Mouse (Mus musculus) regulatory T cell (primary cell): Measurements from ENCODE around the gene Utf1.

ENCODE experiments used
- in situ Hi-C: fragments of 300-600 bp; cut with MboI, MseI; formaldehyde crosslinking; loops from one replicate; pipeline ENCODE4 v1.15.1; 2025; ENCODE audit warnings: high pct_unique_total_duplicates

The Utf1 gene

DNA sequence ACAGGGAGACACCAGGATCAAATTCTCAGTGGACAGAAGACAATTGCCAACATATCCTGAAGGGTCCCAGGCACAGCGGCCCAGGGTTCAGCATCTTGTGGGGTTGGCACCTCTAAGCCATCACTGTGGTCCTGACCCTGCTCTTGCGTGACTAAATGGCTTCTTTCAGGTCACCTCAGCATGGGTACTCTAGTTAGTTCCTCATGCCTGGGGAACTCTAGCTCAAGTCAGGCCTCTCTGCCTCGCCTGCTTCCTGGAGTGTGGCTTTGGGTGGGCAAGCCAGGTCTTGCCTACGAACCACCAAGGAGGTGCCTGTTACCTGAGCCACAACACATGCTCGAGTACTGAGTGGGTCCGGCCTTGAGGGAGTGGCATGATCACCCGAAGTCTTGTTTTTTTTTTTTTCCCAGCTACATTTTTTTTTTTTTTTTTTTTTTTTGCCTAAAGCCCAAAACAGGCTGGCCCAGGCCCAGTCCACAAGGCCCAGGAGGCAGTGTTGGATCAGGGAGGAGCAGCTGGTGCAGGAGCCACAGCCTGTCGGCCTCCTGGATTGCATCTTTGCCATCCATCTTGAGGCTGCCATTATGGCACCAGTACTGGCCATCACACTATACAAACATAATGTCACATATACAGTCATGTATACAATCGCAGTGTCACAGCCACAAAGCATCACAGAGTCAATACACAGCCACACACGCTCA is 26.8 kb downstream of the Utf1 start:
- in situ Hi-C loops, result no loop called here

DNA sequence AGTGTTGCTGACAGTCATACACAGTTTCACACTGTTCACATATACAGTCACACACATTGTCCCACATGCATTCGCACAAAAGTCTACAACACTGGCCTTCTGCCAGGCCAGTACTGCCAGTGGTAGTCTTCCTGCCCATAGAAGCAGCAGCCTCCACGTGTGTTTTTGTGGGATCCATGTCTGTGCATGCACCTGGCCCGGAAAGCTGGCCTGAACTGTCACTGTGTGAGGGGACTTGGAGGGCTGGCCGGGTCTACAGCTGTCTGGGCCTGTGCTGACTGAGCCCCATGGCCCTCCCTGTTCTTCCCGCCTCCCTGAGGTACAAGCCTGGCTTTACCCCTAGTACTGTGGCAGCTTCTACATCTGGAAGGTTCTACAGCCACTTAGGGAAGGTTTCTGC is 27.4 kb downstream of the Utf1 start:
- in situ Hi-C loops, result no loop called here

DNA sequence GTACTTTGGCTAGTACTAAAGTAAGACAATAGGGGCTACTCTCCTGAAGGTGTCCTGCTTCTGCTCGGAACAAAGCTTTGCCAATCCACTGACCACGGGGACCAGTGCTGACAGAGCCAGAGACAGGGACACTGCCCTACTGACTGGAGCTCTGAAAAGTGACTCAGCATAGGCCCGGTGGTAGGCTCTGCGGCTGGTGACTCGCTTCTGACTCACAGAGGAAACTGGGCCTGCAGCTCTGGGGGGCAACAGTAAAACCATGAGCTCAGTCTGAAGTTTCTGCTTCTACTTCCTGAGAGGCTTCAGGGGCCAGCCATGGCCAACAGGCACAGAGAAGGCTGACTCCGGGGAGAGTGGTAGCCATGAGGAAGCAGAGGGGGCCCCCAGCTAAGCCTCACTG is 27.8 kb downstream of the Utf1 start:
- in situ Hi-C loops, result no loop called here

DNA sequence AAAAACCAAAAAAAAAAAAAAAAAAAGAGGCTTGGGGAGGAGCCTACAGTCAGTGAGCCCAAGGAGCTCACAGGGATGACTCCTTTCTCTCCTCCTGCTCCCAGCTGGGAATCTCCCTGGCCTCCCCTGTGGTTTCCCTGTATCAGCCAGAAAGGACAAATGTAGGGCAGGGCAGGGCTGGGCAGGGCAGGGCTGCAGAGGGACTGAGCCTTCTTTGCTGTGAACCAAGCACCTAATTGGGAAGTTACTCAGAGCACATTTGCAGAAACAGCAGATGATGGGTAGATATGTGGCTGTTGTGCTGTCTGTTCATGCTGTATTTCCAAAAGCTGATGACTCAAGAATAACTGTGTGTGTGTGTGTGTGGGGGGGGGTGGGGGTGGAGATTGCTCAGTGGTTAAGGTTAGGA is 29.3 kb downstream of the Utf1 start:
- in situ Hi-C loops, result no loop called here

DNA sequence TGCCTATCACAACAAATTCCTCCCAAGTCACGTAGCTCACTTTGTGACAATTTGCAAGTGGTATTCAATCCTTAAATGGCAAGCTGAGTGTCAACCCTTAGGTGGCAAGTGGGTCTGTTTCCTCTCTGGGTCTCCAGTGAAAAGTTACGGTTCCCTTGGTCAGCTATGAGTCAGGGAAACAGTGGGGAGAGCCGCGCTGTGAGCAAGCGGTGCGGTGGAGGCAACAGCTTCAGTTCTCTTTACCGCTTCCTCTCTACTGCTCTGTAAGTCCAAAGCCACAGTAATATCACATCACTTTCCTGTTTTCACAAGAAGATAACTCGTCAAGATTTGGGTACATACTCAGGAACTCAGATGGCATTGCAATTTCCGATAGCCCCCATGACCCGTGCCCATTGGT is 30.7 kb downstream of the Utf1 start:
- in situ Hi-C loops, result no loop called here

DNA sequence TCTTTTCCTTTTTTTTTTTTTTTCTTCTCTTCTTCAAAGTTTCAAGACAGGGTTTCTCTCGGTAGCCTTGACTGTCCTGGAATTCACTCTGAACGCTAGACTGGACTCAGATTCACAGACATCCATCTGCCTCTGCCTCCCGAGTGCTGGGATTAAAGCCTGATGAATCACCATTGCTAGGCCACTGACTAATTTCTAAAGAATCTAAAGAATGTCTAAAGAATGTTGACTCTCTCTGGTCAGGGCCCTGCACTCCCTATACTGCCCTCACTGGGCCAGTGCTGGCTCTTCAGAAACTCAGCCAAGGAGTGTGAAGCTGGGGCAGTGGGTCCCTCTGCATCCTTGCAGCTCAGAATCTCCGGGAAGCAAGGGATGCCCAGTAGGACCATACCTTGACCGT is 31.9 kb downstream of the Utf1 start:
- in situ Hi-C loops, result no loop called here

DNA sequence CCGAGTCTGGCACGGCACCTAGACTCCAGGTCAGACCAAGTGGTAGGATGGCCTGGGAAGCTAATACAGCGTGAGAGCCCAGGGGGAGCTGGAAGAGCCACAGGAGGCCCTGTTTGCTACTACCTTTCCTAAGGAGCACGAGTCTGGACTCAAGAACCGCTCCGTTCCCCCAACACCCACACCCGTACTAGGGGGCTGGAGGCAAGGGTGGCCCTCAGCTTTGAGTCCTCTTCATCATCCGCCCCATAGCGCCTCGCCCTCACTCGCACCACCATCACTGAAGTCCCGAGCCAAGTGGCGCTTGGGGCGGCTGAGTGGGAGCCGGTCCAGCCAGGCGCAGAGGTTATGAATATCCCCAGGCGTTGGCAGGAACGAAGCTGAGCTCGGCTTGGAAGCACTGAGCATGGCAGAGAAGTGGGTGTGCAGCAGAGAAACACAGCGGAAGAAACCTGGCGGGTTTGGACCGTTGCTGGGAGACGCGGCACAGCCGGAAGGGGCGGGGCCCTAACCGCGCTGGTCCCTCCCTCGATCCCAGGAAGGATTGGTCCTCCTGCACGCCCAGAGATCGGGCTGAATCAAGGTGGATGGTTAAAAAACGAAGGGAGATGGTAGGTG is 34.8 kb downstream of the Utf1 start, which contains the start of gene 6430531B16Rik:
TSS of gene 6430531B16Rik (minus strand) at position 478 of the 615 bp plus-strand sequence.
- in situ Hi-C loops, result no loop called here

DNA sequence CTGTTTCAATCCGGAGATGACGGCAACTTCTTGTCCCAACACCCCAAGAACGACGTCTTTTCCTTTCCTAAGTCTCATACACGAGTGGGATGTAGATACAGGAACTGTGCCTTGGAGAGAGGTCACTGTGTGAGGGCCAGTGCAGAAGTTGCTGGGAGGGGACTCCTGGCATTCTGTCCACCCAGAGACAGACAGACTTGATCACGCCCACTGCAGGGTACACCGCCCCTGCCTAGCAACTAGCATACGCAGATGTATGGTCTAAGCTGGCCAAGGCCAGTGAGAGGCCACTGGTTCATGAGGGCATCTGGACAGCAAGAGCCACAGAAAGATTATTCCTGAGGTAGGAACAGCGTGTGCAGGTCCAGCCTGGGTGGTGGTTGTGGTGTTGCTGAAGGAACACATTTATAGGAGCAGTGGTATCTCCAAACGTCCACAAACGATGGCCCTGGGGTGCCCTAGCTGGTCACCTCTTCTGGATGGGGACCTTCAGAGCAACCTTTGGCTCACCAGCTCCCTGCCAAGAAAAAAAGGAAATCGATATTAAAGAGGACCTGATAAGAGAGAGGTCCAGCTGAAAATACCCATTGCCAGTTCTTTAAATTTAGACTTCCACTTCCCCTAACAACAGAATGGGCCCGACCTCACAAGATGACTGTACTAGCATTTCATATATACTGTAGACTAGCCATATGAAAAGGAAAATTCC is 35.6 kb downstream of the Utf1 start:
- in situ Hi-C loops, result no loop called here

DNA sequence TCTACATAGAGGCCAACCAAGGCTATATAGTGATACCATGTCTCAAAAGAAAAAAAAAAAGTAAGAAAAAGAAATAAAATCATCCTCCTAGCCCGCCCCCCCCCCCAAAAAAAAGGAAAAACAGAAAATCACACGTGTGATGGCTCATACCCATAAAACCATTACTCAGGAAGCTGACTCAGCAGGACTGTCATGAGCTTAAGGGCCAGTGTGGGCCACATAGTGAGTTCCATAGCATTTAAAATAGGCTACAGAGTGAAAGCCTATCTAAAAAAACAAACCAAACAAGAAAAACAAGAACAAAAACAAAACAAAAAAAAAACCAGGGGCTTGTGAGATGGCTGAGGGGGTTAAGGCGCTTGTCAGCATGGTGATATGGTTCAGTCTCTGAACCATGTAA is 37.2 kb downstream of the Utf1 start:
- in situ Hi-C loops, result no loop called here

DNA sequence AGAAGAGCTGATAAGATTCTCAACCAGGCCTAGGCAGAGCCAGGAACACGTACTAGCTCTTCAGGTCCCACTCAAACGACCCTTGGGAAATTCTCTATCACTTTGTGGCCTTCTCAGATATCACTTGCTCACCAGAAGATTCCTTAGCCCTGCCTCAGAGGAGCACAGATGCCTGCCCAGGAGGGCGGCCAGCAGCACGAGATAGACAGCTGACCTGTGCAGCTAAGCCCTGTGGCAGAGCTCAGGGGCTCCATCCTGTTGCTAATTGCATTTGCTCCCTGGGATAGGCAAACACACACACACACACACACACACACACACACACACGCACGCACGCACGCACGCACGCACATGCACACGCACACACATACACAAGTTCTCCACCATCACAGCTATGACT is 38.5 kb downstream of the Utf1 start:
- in situ Hi-C loops, result no loop called here

DNA sequence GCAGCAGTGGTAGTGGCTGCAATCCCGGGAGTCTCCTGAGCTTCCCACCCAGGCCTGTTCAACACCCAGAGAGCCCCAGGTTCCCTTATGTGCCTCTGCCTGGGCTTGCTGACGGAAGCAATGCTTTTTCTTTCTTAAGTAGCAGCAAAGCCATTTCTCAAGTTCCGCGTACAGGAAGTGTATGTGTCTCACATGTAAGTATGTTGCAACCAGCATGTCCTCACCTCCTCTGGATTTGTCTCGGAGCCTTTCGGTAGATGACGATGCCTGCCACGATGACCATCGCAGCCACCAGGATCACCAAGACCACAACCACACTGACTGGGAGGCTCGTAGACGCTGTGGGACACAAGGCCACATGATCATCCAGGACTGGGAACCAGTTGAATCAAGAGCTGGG is 40.9 kb downstream of the Utf1 start:
- in situ Hi-C loops, result no loop called here

DNA sequence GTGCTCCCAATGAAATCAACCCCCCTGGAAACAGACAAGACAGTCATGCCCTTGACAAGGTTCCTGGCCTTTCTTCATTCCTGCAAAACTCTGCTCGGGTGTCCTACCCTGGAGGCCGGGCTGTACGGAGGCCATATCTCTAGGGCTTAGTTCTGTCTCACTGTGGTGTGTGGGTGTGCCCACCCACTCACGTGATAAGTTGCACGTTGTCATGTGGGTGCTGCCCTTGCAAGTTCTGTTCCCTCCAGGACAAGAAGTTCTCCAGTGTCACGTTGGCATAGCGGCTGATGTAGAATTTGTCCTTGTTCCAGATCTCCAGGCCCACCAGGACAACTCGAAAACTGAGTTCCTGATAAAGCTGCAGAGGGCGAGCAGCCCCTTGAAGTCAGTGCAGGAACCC is 44.7 kb downstream of the Utf1 start:
- in situ Hi-C loops, result no loop called here

DNA sequence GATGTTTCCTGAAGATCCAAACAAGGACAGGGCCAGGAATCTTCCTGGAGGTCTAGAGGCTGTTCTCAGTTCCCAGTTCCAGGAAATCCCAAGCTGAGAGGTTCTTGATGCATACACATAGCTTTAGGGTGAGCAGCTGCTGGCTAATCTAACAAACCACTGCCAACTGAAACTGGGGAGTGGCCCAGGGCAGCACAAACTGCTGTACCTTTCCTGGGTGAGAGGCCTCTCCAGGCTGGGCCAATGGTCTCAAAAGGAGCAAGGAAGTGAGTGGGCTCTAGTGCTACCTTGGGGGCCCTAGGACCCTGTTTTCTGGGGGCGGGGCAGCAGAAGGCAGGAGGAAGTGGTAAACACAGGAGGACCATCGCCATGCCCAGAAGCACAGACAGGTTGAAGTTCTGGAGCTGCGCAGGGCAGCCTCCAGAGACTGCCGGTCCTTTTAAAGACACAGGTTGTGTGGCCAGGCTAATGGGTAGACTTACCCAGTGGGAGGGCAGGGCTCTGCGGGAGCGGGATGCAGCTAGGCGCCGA is 47.3 kb downstream of the Utf1 start:
- in situ Hi-C loops, result loop anchor here (5.0 kb wide), 2 partner anchors 46 to 79 kb away; partner anchors contain the start of genes Tubgcp2 and Zfp511

DNA sequence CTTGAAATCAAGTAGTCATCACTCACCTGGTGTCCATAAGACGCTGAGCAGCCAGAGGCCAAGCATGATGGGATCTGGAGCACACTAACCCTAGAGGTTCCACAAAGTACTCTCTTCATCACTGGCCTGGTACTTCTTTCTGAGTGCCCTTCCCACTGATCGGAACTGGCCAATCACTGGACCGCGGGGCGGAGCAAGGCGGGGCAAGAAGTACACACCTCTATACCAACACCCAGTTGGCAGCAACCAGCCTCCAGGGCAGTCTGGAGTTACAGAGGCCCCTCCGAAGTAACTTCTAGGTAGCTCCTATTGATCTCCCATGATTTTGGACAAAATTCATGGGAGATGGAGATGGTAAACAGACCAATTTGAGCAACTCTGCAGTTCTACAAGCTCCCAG is 48.8 kb downstream of the Utf1 start, which contains the start of gene Adam8:
TSS of gene Adam8 (minus strand) at position 157 of the 400 bp plus-strand sequence.
- in situ Hi-C loops, result loop anchor here (5.0 kb wide), 2 partner anchors 45 to 80 kb away; partner anchors contain the start of genes Tubgcp2 and Zfp511

DNA sequence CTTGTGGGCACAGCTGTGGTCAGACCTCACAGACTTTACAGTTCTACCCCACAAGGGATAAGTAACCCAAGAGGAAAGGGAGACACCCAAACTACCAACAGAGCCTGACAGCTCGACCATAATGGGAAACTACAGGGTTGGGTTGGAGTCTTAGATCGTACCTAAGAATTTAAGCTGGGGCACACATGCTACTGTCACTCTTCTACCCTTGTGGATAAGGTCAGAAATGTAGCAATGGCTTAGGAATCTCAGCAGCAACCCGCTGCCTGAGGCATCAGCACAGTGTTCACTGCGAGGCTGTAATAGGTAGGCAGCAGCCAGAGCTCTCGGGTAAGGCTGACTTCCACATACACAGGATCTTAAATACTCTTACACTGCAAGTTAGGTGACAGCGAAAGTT is 49.9 kb downstream of the Utf1 start:
- in situ Hi-C loops, result loop anchor here (5.0 kb wide), 2 partner anchors 44 to 81 kb away; partner anchors contain the start of genes Tubgcp2 and Zfp511

DNA sequence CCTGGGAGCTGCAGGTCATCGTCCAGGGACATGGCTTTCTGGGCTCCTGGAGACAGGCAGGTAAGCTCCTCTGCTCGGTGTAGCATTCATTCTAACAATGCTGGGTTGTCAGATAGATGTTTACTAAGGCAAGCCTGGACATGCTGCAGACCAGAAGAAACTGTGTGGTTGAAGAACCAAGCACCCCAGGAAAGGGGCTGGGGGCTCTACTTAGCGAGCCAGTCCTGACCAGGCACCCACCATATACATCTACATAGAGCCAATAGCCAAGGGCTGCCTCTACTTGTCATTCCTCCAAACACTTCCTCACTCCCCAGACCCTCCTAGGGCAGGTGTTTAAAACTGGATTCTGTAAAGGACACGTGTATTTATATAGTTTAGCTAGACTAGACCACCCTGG is 50.6 kb downstream of the Utf1 start:
- in situ Hi-C loops, result loop anchor here (5.0 kb wide), 2 partner anchors 43 to 82 kb away; partner anchors contain the start of genes Tubgcp2 and Zfp511

DNA sequence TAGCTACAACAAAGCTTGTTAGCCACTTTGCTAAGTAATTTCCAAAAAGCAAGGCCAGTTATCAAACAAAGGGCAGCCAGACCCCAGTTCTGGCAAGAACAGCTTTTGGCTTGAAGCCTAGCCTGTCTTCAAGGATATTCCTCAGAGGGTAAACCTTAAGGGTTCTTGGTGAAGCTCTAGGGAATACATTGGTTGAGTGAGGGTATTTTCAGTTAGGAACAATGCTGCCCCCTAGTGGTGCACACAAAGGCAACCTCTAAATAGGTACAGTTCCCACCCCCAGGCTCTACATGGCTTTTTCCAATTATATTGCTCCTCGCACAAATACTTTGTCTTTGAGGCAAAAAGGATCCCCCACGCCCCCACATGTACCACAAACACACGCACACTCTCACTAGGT is 51.1 kb downstream of the Utf1 start:
- in situ Hi-C loops, result loop anchor here (5.0 kb wide), 3 partner anchors 43 to 82 kb away; partner anchors contain the start of genes Tubgcp2 and Zfp511
